8 mouse cellular contexts compared by ENCODE assay signal in genomic region chr7:27227676-27228075, GRCm38 (mm10). TPM values are rescaled to one million over a fixed set of nuclear protein-coding genes. Genes with fewer than 3 reads are reported as not detected.
A peak's percentile ranks its signal among the peaks of the same experiment; 100 is the strongest.
DNase-seq lines count a peak whose midpoint lies in the region; ATAC-seq lines count a peak whose summit lies in the region.

No protein-coding gene starts in this region.

- no peaks in the 10 kb centered on the region for H3K9me3 ChIP-seq in heart, embryonic 14.5 days (ENCODE audit: control insufficient read depth, low read length)
- H3K9me3 ChIP-seq in embryonic facial prominence, embryonic 14.5 days (ENCODE audit: control insufficient read depth, low read length), result no peaks in the 10 kb centered on the region
- H3K9me3 ChIP-seq in limb, embryonic 10.5 days (replicated peaks), result no peaks in the 10 kb centered on the region

- peaks cover 22 to 37% of the 10 kb centered on the region in 2 experiments for H3K4me1 ChIP-seq in heart, embryonic 14.5 days (ENCODE audit: control insufficient read depth in 2 of 2, insufficient read depth in 2 of 2, low read length in 2 of 2)
- H3K4me1 ChIP-seq in embryonic facial prominence, embryonic 14.5 days (ENCODE audit: control insufficient read depth, insufficient read depth, low read length), result peaks cover 33% of the 10 kb centered on the region
- H3K4me1 ChIP-seq in limb, embryonic 10.5 days, result peaks cover 41% of the 10 kb centered on the region

- H3K4me2 ChIP-seq in heart, embryonic 14.5 days (ENCODE audit: low read length), result peak overlapping the region; percentile 86
- H3K4me2 ChIP-seq in embryonic facial prominence, embryonic 14.5 days (ENCODE audit: low read depth, low read length), result peak overlapping the region; percentile 89

- no peak for ATAC-seq in heart, embryonic 14.5 days (ENCODE audit: insufficient number of reproducible peaks, insufficient read depth, low FRiP score, low read depth)
- no peak for ATAC-seq in embryonic facial prominence, embryonic 14.5 days (ENCODE audit: low read depth)

- H3K4me3 ChIP-seq in heart, embryonic 14.5 days (ENCODE audit: control insufficient read depth in 1 of 2, insufficient read depth in 1 of 2, low read depth in 1 of 2, low read length in 2 of 2), result peak overlapping the region; percentile 75 to 84
- peak overlapping the region; percentile 88 for H3K4me3 ChIP-seq in embryonic facial prominence, embryonic 14.5 days (ENCODE audit: low read depth, low read length)
- peak overlapping the region; percentile 88 for H3K4me3 ChIP-seq in limb, embryonic 10.5 days

- no peaks in the 10 kb centered on the region for H3K27me3 ChIP-seq in heart, embryonic 14.5 days (ENCODE audit: control insufficient read depth, insufficient read depth, low read length)
- H3K27me3 ChIP-seq in embryonic facial prominence, embryonic 14.5 days (replicated peaks; ENCODE audit: control insufficient read depth, insufficient read depth, low read length), result no peaks in the 10 kb centered on the region
- no peaks in the 10 kb centered on the region for H3K27me3 ChIP-seq in limb, embryonic 10.5 days (ENCODE audit: low read depth, poor library complexity, severe bottlenecking)

- H3K9ac ChIP-seq in heart, embryonic 14.5 days (ENCODE audit: low read length), result peak overlapping the region; percentile 83
- peak overlapping the region; percentile 85 for H3K9ac ChIP-seq in embryonic facial prominence, embryonic 14.5 days (ENCODE audit: low read depth, low read length)

- no peak for DNase-seq in heart, adult 8-10 months (ENCODE audit: low spot score)
- DNase-seq in NIH3T3 (ENCODE audit: low read depth), result peak; percentile 50
- no peak for DNase-seq in embryonic facial prominence, embryonic 14.5 days (ENCODE audit: low spot score)
- no peak for DNase-seq in limb, embryonic 10.5 days (ENCODE audit: low spot score)
- DNase-seq in naive thymus-derived CD4-positive, alpha-beta T cell, adult 2 months (ENCODE audit: low read depth), result peak; percentile 35
- DNase-seq in frontal cortex, postnatal 36 days (ENCODE audit: low spot score in 2 of 2), result no peak
- DNase-seq in urinary bladder, adult 2 months (ENCODE audit: low spot score), result no peak

- no peaks in the 10 kb centered on the region for H3K36me3 ChIP-seq in heart, embryonic 14.5 days (ENCODE audit: control insufficient read depth, insufficient read depth, low read length)
- no peaks in the 10 kb centered on the region; the same call in 1 of the 2 replicates for H3K36me3 ChIP-seq in embryonic facial prominence, embryonic 14.5 days (ENCODE audit: control insufficient read depth, insufficient read depth, low read length)
- H3K36me3 ChIP-seq in limb, embryonic 10.5 days, result peaks cover 7% of the 10 kb centered on the region

- H3K27ac ChIP-seq in heart, embryonic 14.5 days (replicated peaks in 1 of 2; ENCODE audit: control insufficient read depth in 1 of 2, insufficient read depth in 1 of 2, low read depth in 2 of 2, low read length in 2 of 2), result peak overlapping the region; percentile 62 to 82; a peak in 3 of 4 replicates
- H3K27ac ChIP-seq in embryonic facial prominence, embryonic 14.5 days (replicated peaks; ENCODE audit: low read depth, low read length), result peak overlapping the region; percentile 92
- peak overlapping the region; percentile 92 for H3K27ac ChIP-seq in limb, embryonic 10.5 days

- 0% methylated on average over 10 of the region's 10 CpGs for WGBS in heart, embryonic 14.5 days
- WGBS in embryonic facial prominence, embryonic 14.5 days, result 5% methylated on average over 10 of the region's 10 CpGs
- 7% methylated on average over 10 of the region's 10 CpGs for WGBS in limb, embryonic 10.5 days

RNA-seq across cellular contexts. Expression of gene Itpkc, which starts 0.8 kb away (rescaled TPM):
- polyA plus RNA-seq in heart, embryonic 14.5 days (2014; fragmentation: Nextera tagmentation; extraction: Ambion mirVana), result 3.4 and 3.8 TPM in 2 replicates
- total RNA-seq in heart, adult 8-10 months (2022), result 1 to 10 TPM; 4.6 to 6.2 (median 4.8) TPM
- polyA plus RNA-seq in embryonic facial prominence, embryonic 14.5 days (2014; fragmentation: Nextera tagmentation; extraction: Ambion mirVana), result 8.1 and 8.7 TPM in 2 replicates
- polyA plus RNA-seq in limb, embryonic 10.5 days (2016; fragmentation: Nextera tagmentation; extraction: Ambion mirVana), result 7.2 and 7.9 TPM in 2 replicates
- 9.9 and 11.6 TPM in 2 replicates for polyA plus RNA-seq in urinary bladder, adult 2 months (2012; rRNA removed)

RNA-seq across cellular contexts. Expression of gene Coq8b, which starts 5.1 kb away (rescaled TPM):
- polyA plus RNA-seq in heart, embryonic 14.5 days (2014; fragmentation: Nextera tagmentation; extraction: Ambion mirVana), result 9.9 and 11.9 TPM in 2 replicates
- 10 to 100 TPM in 2 of 4 experiments, 1 to 10 TPM in 2; 9.0 to 12.6 (median 10.1) TPM for total RNA-seq in heart, adult 8-10 months (2022)
- polyA plus RNA-seq in embryonic facial prominence, embryonic 14.5 days (2014; fragmentation: Nextera tagmentation; extraction: Ambion mirVana), result 16.8 and 18.2 TPM in 2 replicates
- 16.3 and 16.4 TPM in 2 replicates for polyA plus RNA-seq in limb, embryonic 10.5 days (2016; fragmentation: Nextera tagmentation; extraction: Ambion mirVana)
- polyA plus RNA-seq in urinary bladder, adult 2 months (2012; rRNA removed), result 20.4 and 20.7 TPM in 2 replicates

RNA-seq across cellular contexts. Expression of gene Numbl, which starts 30.6 kb away (rescaled TPM):
- polyA plus RNA-seq in heart, embryonic 14.5 days (2014; fragmentation: Nextera tagmentation; extraction: Ambion mirVana), result 3.3 and 5.4 TPM in 2 replicates
- 1 to 10 TPM; 3.4 to 5.0 (median 4.1) TPM for total RNA-seq in heart, adult 8-10 months (2022)
- 25.1 and 28.4 TPM in 2 replicates for polyA plus RNA-seq in embryonic facial prominence, embryonic 14.5 days (2014; fragmentation: Nextera tagmentation; extraction: Ambion mirVana)
- 7.9 and 10.4 TPM in 2 replicates for polyA plus RNA-seq in limb, embryonic 10.5 days (2016; fragmentation: Nextera tagmentation; extraction: Ambion mirVana)
- 44.1 and 47.3 TPM in 2 replicates for polyA plus RNA-seq in urinary bladder, adult 2 months (2012; rRNA removed)

RNA-seq across cellular contexts. Expression of gene Snrpa, which starts 31.6 kb away (rescaled TPM):
- 140 and 150 TPM in 2 replicates for polyA plus RNA-seq in heart, embryonic 14.5 days (2014; fragmentation: Nextera tagmentation; extraction: Ambion mirVana)
- 10 to 100 TPM; 39.6 to 48.6 (median 47.4) TPM for total RNA-seq in heart, adult 8-10 months (2022)
- polyA plus RNA-seq in embryonic facial prominence, embryonic 14.5 days (2014; fragmentation: Nextera tagmentation; extraction: Ambion mirVana), result 187 and 232 TPM in 2 replicates
- polyA plus RNA-seq in limb, embryonic 10.5 days (2016; fragmentation: Nextera tagmentation; extraction: Ambion mirVana), result 415 and 452 TPM in 2 replicates
- polyA plus RNA-seq in urinary bladder, adult 2 months (2012; rRNA removed), result 114 and 140 TPM in 2 replicates

RNA-seq across cellular contexts. Expression of gene BC024978, which starts 32.1 kb away (rescaled TPM):
- 3.3 and 3.7 TPM in 2 replicates for polyA plus RNA-seq in heart, embryonic 14.5 days (2014; fragmentation: Nextera tagmentation; extraction: Ambion mirVana)
- total RNA-seq in heart, adult 8-10 months (2022), result 10 to 100 TPM; 14.1 to 19.5 (median 15.8) TPM
- 3.0 and 3.6 TPM in 2 replicates for polyA plus RNA-seq in embryonic facial prominence, embryonic 14.5 days (2014; fragmentation: Nextera tagmentation; extraction: Ambion mirVana)
- 3.6 and 4.5 TPM in 2 replicates for polyA plus RNA-seq in limb, embryonic 10.5 days (2016; fragmentation: Nextera tagmentation; extraction: Ambion mirVana)
- 11.1 and 12.0 TPM in 2 replicates for polyA plus RNA-seq in urinary bladder, adult 2 months (2012; rRNA removed)

Comparison
In these comparisons a context has a peak if more than half of its experiments do, and no peak if none do; other contexts are left out.
1. DNase-seq: peak in NIH3T3 (single experiment) and naive thymus-derived CD4-positive, alpha-beta T cell, adult 2 months (single experiment); none in heart, adult 8-10 months (single experiment), embryonic facial prominence, embryonic 14.5 days (single experiment), limb, embryonic 10.5 days (single experiment), frontal cortex, postnatal 36 days (0 of 2) and urinary bladder, adult 2 months (single experiment).
2. Peak in every context shown above with its lines, with median percentiles within 50 percentile points of each other: H3K27ac ChIP-seq and H3K4me3 ChIP-seq.